Mouse (Mus musculus): Measurements from ENCODE around the gene Lgals1.

- TF ChIP-seq CTCF (IDR thresholded peaks at IDR 0.05; ENCODE audit: borderline replicate concordance, extremely low read depth, insufficient read depth, insufficient read length) = no peak
- no peak for TF ChIP-seq POLR2A (IDR thresholded peaks at IDR 0.05; ENCODE audit: borderline replicate concordance, extremely low read depth, insufficient read depth, insufficient read length, poor library complexity, severe bottlenecking)
These were observed 6.6 kb upstream of the Lgals1 start for GRCm38 (mm10) chr15:78919914-78920313.
